Mouse (Mus musculus) brain, adult 10 weeks (tissue): ENCODE results near the gene Vip. TPM values are rescaled to one million over a fixed set of nuclear protein-coding genes. Genes with fewer than 3 reads are reported as not detected.

Experiments used
- polyA plus RNA-seq: library from polyadenylated mRNA; stranded (reverse); fragments of 350-450 nt; fragmentation: Illumina TruSeq; extraction: RNeasy Lipid Tissue Mini Kit (QIAGEN cat#74804); gene quantifications from one replicate; pipeline ENCODE4 v1.2.3, GENCODE M21; 2015; ENCODE audit warnings: low read depth, low replicate concordance

Vip gene
- polyA plus RNA-seq: 69.1 TPM

GRCm38 (mm10) chr10:5639112-5639511 is at the start of gene Vip:
Gene Vip, plus strand, starts transcription at chr10:5639218.

DNA sequence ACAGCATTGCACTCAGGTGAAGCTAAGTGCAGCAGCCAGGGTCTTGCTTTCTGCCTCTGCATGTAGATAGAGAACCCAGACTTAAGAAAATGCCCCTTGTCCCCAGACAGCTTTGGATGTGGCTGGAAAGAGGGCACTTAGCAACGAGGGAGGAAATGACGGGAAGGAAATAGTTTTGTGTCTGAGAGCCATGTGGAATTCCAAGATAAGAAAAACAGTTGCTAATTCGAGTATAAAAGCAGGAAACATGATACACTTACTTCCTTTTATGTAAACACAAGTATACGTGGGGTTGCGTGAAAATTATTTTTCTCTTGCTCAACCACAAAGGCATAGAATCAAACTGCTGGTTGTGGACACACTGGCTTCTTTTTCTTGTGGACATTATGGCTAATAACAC is 45.6 kb upstream of the Vip start, which contains the start of gene Myct1:
TSS of gene Myct1 (plus strand) at position 312 of the 400 bp plus-strand sequence.

Other genes starting within 250 kb of the Vip start
- gene Syne1, start 87.7 kb upstream of the Vip start, polyA plus RNA-seq: 172 TPM
- gene Myct1, start 45.4 kb upstream of the Vip start, polyA plus RNA-seq: 0.80 TPM
- 1.3 TPM for gene Fbxo5, start 166.4 kb downstream of the Vip start, polyA plus RNA-seq
- gene Mtrf1l, start 184.7 kb downstream of the Vip start, polyA plus RNA-seq: 10.5 TPM